Mouse (Mus musculus) urinary bladder, postnatal 14 days (tissue): Measurements from ENCODE around the gene Rwdd2b.

Experiments
- DNase-seq: peaks from one replicate; pipeline ENCODE4 v3.0.0; 2021; ENCODE audit warnings: low spot score

The Rwdd2b gene

GRCm38 (mm10) chr16:87420662-87421061, 19.7 kb downstream of the Rwdd2b start:
- DNase-seq = no peak

DNA sequence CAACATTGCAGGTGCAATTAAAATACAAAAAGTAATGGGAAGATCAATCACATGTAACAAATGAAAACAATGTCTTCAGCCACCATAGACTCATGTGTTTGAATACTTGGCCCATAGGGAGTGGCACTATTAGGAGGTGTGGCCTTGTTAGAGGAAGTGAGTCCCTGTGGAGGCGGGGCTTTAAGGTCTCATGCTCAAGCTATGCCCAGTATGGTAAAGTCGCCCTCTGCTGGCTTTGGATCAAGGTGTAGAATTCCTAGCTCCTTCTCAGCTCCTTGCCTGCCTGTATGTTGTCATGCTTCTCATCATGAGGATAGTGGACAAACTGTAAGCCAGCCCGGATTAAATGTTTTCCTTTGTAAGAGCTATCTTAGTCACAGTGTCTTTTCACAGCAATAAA, 35.4 kb downstream of the Rwdd2b start:
- peak; percentile 12 for DNase-seq

- peak; percentile 72 for DNase-seq
These were observed 46.4 kb downstream of the Rwdd2b start for GRCm38 (mm10) chr16:87393813-87394548.

- no peak for DNase-seq
These were observed 52.9 kb downstream of the Rwdd2b start for GRCm38 (mm10) chr16:87387444-87387977.

GRCm38 (mm10) chr16:87384366-87384765, 56.0 kb downstream of the Rwdd2b start:
- no peak for DNase-seq
